Mouse (Mus musculus) kidney, adult 18-20 months (tissue): ENCODE results near the gene Hip1.
"Not testable (repeated sequence)": the region's sequence is repeated elsewhere in the genome, so short reads cannot be mapped to it uniquely, and the experiment has no call there.

Experiments used
- DNase-seq: peaks from one replicate; pipeline ENCODE4 v3.0.0; 2021

Hip1 gene

GRCm38 (mm10) chr5:135488881-135489694 lies 55.8 kb downstream of the Hip1 start:
- peak; percentile 71 for DNase-seq

DNA sequence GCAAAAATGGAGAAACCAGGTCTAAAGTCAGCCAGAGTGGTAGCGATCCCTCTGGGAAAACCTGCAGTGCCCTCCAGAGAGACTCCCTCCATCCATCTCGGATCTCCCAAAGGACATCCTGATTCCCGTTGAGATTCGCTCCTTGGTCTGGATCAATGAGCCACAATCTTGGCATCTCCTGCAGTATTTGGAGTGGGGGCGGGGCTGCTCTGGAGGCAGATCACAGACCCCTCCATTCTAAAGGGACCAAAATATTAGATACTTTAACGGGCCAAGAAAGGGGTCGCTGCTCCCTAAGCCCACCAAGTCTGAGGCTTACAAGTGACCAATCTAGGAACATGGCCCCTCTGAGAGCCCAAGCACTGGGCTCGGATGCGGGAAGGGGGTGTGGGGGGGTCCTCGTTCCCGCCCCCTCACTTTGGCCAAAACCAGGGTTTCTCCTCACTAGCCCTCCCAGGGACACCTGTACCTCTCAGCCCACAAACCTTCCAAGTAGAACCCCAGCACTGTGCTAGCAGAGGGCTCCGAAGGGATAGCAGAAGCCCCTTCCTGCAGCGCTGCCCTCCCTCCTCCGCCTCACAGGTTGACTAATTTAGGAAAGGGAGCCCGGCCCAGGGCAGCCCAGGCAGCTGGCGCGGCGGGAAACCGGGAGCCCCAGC lies 56.6 kb downstream of the Hip1 start:
- DNase-seq, result no peak

DNA sequence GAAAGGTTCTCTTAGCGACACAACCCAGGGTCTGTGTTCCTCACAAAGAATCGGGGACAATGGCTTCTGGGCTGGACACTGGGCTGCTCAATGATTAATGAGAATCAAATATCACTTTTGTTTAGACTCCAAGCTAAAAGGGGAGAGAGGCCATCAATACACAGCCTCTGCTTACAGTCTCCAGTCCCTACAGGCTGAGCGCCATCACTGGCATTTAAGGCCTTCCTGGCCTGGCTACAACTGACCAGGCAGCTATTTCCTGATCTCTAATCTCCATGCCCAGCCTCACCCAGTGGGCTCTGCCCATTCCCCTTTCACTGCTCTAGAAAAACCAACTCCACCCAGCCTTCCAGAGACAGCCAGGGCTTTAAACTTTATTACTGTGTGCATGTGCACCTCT lies 59.6 kb downstream of the Hip1 start:
- DNase-seq, result no peak

DNA sequence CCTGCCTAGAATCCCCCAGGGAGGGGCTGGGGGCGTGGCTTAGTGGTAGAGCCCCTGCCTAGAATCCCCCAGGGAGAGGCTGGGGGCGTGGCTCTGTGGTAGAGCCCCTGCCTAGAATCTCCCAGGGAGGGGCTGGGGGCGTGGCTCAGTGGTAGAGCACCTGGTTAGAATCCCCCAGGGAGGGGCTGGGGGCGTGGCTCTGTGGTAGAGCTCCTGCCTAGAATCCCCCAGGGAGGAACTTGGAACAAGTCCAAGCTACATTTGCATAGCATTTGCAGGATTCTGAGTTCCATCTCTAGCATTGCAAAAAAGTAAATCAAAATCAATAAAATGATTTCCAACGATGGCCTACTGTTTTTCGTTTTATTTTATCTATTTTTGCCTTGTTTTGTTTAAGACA lies 61.1 kb downstream of the Hip1 start:
- DNase-seq, result not testable (repeated sequence)

GRCm38 (mm10) chr5:135478877-135479600 lies 65.9 kb downstream of the Hip1 start:
- no peak for DNase-seq

DNA sequence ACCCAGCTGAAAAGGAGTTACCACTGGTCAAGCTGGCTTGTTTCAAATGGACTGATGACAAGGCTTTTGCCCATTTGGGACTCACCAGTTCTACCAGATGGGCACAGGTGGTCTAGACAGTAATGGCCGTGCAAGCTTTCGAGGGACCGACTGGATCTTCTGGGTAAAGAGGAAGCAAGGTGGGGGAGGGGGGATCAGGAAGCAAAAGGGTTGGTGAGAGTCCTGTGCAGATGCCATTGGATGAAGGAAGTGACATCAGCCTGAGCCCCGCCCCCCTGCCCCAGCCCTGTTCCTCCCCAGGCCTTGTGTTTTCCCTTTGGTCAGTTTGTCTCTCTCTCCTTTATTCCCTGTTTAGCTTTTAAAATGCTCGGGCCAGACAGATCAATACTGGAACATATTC lies 68.7 kb downstream of the Hip1 start:
- DNase-seq, result no peak

DNA sequence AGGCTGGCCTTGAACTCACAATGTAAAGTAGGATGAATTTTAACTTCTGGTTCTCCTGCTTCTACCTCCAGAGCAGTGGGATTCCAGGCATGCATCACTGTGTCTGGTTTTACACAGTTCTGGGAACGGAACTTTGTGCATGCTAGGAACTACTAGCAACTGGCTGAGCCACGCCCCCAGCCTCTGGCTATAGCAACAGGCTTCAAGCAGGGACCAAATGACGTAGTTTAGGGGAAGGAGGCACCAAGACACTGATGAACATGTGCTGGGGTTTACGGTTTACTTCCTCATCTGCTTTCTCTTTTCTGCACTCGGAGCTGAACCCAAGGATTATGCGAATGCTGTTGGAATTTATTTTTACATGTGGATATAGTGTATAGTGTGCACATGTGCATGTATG lies 72.5 kb downstream of the Hip1 start:
- DNase-seq, result no peak

DNA sequence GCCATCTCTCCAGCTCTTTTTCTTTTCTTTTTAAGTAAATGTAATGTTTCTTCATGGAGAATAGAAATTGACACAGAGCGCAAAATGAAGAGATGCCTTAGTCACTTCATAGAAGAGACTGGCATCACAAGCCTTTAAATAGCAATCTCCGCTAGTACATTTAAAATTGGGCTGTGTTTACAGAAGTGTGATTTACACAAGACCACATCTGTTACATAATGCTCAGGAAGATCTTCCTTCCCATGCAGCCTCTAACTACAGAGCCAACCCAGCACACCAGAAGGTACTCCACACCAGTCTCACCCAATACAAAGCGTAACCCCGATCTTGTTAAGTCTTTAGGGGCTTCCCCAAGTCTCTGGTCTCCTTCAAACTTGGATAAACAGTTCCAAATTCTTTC lies 73.2 kb downstream of the Hip1 start:
- DNase-seq, result no peak

DNA sequence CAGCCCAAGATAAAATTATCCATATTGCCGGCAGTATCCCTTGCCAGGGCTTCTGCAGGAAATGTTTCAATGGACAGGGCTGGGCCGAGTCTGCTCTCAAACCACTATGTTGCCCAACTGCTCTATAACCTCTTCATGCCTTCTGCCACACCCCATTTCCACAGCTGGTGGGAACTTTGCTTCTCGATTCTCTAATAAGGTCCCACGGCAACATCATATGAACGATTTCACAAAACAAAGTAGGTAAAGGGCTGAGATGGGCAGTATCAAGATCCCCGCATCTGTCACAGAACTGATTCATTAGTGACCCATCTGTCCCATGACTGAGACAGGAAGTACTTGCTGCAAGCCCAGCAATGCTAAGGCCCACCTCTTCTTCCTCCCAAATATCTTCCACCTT lies 76.6 kb downstream of the Hip1 start:
- DNase-seq, result no peak

DNA sequence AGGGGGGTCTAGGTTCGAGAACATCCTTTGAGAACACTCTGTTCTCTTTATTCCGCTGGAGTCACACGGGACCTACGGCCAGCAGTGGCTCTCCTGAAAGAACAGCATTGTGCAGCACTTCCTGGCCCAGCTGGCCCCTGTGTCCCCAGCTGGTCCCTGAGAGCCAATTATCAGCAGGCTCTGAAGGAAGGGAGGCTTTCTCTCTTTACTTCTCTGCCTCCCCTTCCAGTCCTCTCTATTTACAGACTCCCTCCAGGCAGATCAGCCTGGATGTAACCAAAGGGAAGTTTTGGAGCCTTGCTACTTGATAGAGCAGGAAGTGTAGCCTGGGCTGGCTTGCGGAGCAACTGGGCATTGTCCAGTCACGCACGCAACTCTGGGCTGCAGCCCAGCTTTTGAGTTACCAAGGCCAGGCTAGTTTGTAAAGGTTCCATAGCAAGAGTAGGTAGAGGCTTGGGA lies 79.1 kb downstream of the Hip1 start:
- peak; percentile 15 for DNase-seq

DNA sequence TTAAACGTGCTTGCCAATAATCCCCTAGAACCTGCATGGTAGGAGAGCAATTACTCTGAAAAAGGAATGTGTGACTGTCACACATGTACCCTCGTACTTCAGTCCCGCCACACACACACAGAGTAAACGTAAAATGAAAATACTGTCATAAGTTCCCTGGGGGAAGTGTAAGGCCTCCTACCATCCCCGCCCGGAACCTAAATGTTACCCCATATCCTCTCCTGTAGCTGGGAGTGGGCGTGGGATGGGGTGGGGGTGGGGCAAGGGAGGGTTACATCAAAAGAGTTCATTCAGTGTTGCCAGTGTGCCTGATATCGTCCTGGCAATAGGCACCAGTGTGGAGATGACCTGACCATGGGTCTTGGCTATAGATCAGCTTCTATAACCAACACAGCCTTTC lies 81.5 kb downstream of the Hip1 start:
- no peak for DNase-seq

- no peak for DNase-seq
Observed at GRCm38 (mm10) chr5:135460833-135461173, 84.1 kb downstream of the Hip1 start.

DNA sequence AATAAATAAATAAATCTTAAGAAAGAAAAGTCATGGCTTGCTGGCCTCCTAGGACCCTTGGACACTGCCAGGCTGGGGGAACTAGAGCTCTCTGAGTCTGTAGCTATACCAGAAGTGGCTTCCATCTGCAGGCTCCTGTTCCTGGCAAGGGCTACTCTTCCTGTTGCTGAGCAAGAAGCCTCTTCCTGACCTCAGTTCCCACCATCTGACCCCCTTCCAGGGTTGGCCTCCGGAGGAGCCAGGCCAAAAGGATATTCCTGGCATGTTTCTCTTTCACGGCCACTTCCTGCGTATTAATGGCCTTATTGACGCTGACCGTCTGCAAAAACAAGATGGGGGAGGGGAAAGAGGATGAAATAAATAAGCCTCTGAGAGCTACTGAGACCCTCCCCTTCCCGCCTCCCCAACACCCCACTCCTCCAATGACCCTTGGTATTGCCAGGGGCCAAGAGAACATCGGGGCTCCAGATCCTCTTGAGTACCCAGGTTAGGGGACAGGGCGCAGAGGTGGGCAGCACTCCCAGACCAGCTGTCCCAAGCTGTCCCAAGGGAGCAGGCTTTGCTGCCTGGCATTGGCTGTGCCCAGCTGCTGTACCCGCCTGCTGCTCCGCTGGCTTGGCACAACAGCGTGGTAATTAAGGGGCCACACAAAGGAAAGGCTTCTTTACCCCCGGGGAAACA lies 84.6 kb downstream of the Hip1 start:
- DNase-seq, result peak; percentile 61

DNA sequence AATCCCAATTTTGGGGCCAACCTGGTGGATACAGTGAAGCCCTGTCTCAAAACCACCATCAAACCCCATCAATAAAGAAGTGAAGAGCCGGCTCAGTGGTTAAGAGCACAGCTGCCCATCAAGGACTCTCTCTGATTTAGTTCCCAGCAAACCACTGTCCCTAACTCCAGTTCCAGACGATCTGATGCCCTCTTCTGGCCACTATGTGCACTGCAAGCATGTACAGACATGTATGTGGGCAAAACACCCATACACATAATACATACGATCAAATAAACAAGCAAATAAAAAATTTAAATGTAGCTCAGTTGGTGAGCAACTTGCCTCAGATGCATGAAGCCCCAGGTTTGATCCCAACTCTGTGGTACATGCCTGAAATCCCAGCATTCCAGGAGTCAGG lies 85.4 kb downstream of the Hip1 start:
- peak; percentile 33 for DNase-seq

DNA sequence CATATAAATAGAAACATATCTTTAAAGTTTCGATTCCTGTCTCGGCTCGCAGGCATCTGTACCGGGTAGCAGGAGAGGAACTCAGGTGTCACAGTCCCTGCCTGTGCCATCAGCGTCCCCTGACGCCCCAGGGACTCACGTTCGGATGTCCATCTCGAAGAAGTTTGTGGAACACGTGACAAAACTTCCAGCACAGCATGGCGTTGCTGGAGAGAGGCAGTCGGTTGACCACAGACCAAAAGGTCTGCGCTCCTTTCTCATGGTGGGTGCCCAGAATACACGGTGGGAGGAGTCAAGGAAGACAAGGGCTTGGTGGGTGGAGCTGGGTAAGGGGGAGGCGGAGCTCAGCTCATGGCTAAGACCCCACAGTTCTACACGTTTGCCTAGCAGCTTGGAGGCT lies 87.0 kb downstream of the Hip1 start:
- DNase-seq, result no peak

DNA sequence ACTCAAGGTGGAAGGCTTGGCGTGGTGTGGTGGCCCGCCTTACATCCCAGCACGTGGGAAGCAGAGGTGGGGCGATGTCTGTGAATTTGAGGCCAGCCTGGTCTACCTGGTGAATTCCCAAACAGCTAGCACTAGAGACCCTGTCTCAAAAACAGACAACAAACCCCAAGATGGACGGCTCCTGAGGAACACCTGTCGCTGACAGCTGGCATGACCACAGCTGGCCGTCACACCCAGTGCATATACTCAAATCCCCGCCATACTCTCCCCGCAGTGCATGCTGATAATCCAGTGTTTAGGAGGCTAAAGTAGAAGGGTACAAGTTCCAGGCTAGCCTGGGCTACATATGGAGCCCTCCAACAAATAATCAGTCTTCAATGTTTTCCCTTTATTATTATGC lies 88.4 kb downstream of the Hip1 start:
- no peak for DNase-seq

- no peak for DNase-seq
Observed at GRCm38 (mm10) chr5:135454256-135454655, 90.7 kb downstream of the Hip1 start.

- not testable (repeated sequence) for DNase-seq
Observed at GRCm38 (mm10) chr5:135451559-135451958, 93.4 kb downstream of the Hip1 start.

DNA sequence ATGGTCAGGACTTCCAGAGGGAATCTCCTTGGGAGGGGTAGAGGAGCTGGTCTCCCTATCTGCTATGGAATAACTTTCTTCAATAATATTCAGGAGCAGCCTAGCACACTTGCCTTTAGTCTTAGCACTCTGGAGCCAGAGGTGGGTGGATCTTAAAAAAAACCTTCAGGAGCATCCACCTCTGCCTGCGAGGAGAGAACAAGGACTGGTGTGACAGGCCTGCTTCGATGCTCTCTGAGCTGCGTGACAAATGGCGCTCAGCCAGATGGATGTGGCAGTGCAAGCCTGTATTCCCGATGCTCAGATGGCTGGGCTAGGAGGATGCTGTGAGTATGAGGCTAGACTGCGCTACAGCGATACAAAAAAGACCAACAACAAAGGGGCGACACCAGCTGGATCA lies 93.8 kb downstream of the Hip1 start:
- DNase-seq, result no peak

GRCm38 (mm10) chr5:135445755-135446154 lies 99.2 kb downstream of the Hip1 start:
- no peak for DNase-seq

- no peak for DNase-seq
Observed at GRCm38 (mm10) chr5:135442430-135442829, 102.5 kb downstream of the Hip1 start.

- no peak for DNase-seq
Observed at GRCm38 (mm10) chr5:135435039-135435438, 109.9 kb downstream of the Hip1 start.

GRCm38 (mm10) chr5:135433861-135434260 lies 111.1 kb downstream of the Hip1 start:
- no peak for DNase-seq
